Mouse (Mus musculus): ENCODE results near the gene Phgdh.

The Phgdh gene

DNA sequence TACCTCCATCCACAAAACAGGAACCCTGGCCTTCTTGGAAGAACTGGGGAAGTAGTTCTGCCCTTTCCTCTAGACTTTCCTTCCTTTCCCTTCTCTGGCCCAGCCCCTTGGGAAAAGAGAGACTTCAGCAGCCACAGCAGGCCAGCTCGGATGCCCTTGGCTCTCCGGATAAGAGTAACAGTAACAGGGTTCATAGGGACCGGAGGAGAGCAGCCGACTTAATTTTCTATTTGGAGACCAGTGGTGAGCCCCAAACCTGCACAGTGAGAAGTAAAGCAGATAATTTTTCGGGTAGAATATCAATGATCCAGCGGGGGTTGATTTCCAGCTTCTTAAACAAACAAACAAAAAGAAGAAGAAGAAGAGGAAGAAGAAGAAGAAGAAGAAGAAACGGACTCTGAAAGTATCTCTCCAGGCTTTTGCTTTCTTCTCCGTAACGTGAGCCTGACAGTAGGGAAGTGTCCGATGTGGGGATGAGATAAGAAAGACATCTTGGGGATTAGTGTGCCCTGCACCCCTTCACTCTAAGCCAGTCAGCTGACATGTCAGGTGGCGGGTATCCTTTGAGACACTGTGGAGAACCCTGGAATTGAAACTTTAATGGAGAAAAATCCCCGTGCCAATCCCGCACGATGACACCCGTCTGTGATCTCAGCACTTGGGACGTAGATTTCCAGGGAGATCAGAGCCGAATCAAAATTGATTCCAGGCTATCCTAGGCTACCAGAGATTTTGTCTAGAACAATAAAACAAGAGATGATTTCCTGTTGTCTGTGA lies 1.2 kb upstream of the Phgdh start:
- no peak for DNase-seq

DNA sequence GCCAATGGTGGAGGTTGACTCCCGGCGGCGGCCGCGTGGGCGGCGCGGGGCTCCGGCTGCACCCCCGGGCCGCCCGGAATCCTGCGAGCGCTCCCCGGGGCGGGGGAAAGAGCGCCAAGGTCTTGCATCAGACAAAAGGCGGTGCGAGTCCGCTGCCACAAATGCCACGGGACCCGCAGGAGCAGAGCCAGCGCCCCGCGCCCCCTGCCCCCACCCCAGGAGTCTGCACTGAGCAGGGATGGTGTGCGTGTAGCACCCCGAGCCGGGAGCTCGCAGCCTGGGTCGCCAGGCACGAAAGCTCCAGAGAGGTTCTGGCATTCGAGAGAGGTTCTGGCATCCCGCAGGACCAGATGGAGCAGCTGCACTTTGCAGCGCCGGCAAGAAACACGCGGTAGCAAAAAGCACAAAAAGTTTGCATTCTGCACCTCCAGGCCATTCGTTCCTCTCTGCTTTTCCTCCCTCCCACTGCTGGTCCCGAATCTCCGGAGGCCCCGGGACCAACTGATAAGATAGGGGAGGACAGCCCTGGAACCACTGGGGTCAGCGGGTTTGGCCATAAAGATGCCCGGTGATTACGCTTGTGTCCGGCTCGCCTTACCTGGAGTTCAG lies 589 bp downstream of the Phgdh start:
- peak; percentile 10 for DNase-seq

DNA sequence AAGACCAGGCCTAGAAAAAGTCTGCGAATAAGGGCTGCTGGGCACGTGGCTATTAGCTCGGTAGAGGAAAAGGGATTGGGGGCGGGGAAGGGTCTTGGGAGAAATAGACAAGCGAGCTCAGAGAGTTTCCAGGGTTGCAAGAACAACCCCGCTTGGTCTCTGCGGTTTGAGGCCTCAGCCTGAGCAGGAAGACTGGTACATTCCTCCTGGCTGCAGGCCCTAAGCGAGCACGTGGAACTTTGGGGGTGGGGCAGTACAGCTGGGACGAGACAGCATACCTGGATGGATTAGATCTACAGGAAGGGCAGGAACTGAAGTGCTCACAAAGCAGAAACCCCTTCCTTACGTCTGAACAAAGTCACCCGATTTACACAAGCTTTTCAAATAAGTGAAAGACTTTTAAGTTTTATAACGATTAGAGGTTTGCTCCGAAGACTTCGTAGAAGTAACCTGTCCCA lies 1.2 kb downstream of the Phgdh start:
- DNase-seq, result no peak

- no peak for DNase-seq
Measured at GRCm38 (mm10) chr3:98336661-98337654, 2.8 kb downstream of the Phgdh start.

DNA sequence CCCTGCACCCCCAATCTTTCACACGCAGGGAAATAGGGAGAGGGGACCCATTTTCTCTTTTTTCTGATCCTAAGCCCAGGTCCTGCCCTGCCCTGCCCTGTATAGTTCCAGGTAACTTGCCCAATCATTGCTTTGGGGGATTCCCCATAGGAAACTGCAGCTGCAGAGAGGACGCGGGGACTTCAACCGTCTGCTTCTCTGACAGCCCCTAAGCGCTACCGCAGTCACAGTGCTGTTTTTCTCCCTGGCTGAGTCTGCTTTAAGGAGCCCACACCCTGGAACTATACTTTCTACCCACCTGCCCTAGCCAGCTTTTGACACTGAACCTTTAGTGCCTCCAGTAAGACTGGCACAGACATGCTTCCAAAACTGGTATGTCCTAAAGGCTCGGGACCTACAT lies 3.9 kb downstream of the Phgdh start:
- no peak for DNase-seq

DNA sequence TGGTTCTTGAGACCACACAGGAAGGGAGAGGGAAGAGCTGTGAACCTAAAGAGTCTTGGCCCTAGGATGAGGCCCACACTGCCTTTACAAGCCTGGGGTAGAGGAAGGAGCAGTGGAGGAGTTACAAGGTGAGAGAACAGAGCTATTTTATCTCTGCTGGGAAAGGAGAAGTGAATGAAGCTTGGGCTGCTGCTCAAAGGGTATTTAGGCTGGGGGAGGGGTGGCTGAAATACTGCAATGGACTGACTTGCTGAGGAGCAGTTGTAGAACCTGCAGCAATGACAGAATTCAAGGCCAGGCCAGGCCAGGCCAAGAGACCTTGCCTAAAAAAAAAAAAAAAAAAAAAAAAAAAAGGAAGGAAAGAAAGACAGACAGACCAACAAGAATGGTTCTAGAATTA lies 4.5 kb downstream of the Phgdh start:
- no peak for DNase-seq

DNA sequence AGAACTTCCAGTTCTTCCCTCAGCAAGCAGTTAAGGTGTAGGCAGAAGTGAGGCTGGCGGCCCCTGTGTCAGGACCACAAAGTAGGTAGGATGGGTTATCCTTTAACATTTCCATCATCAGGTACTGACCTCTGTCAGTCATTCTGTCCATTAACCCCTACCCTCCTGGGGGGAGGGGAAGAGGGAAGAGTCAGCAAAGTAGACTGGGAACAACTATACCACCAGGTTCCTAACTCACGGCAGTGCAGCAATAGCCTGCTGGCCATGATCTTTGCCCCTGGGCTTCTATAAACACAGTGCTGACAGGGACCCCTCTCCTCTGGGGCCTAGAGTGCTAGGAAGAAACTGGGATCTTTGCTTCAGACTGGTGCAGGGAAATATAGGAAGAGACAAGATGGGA lies 5.8 kb downstream of the Phgdh start:
- DNase-seq, result no peak

- no peak for DNase-seq
Measured at GRCm38 (mm10) chr3:98324235-98324634, 15.6 kb downstream of the Phgdh start.

GRCm38 (mm10) chr3:98322209-98322608 lies 17.6 kb downstream of the Phgdh start:
- DNase-seq, result no peak

DNA sequence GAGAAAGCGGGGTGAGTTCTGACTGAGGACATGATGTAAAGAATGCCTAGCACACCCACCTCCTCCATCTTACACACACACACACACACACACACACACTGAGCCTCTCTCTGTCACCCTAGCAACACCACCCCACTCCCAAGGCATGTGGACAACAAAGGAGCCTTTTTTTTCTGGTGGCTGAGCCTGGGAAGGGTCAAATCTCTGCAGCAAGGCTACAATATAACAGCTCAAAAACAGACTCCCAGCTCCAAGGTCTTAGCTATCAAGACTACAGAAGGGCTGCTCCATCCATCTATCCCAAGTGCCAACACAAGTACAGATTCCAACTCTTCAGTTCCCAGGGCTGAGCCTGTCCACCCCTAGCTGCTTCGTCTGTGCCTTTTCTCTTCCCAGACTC lies 20.6 kb downstream of the Phgdh start:
- DNase-seq, result no peak

DNA sequence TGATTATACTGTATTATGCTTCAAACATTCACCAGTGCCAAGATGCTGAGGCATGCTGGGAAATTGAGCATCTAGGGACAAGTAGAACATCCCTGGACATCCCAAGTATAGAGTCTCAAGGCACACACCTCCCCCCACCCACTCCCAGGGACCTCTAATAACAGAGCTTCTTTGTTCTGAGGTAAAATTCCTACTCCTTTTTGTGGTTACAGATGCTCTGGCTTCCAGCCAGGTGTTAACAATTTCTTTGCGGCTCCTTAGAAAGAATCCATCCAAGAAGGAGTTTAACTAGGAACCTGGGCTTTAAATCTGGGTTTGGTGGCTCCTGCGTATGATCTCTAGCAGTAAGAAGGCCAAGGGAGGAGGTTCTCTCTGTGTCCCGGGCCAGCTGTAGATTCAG lies 22.6 kb downstream of the Phgdh start:
- no peak for DNase-seq

DNA sequence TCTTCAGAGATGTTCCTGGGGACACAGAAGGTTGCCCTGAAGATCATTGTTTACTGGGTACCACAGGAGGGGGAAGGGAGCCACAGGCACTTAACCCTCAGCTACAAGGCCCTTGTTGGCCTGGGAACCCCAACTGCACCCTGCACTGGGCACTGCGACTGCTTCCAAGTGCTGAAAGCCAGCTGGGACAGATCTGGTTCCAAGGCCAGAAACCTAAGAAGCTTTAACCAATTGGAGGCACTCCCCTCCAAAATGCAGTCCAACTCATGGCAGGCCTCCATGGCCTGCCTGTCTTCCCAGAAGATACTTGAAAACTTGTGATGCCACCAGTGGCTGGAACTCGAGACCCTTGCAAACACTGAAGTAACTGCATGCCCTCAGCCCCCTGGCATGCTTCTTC lies 24.6 kb downstream of the Phgdh start:
- no peak for DNase-seq

DNA sequence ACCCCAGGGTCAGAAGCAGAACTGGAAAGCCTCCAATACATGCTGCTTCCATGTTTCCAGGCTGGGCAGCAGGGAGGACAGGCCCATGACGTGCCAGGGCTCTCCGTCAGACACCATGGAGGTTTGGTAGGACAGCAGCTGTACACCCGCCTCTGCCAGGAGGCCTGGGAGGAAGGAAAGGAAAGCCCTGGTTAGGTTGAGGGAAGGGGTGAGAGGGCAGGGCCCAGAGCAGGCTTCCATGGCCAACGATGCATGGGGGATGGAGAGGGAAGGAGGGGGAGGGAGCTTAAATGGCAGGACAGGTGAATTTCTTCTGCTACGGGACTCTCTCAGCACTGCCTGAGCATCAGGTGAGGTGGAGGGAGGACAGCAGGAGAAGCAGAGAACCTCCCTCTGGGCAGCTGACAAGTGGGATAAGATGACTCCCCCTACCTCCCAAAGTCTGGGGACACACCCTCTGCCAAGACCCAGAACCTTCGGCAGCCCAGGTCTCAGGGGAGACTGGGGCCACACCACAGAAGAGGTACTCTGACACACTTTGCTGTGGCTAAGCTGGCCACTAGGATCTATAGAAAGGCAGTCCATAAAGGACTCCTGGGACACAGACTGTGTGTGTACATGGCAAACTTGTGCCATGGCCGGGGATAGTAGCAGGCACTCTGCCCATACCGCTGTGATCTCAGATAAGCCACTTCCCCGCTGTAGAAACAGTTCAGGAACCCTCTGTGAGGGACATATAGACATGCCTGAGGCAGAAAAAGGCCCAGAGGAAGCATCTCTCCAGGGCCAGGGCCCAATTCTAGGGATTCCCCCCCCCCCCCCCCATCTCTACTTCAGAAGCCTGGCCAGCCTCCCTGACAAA lies 26.3 kb downstream of the Phgdh start:
- DNase-seq, result no peak

DNA sequence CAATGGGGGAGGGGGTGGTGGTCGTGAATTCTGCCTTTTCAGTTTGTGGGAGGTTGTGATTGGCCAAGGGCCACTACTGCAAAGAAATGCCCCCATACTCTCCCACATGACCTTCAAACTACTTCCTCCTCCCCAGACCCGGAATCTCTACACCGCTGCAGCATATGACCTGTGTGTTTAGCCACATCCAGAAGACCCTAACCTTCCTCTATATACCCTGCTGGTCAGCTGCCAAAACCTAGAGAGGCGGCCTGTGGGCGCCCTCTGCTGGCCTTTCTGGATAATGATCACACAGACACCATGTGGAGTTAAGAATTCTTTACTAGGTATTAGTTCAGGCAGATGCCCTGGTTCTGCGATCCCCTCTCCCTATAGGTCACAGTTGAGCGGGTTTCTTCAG lies 26.9 kb downstream of the Phgdh start:
- DNase-seq, result peak; percentile 10

GRCm38 (mm10) chr3:98310456-98310855 lies 29.3 kb downstream of the Phgdh start:
- no peak for DNase-seq

GRCm38 (mm10) chr3:98308606-98309005 lies 31.2 kb downstream of the Phgdh start:
- DNase-seq, result no peak

DNA sequence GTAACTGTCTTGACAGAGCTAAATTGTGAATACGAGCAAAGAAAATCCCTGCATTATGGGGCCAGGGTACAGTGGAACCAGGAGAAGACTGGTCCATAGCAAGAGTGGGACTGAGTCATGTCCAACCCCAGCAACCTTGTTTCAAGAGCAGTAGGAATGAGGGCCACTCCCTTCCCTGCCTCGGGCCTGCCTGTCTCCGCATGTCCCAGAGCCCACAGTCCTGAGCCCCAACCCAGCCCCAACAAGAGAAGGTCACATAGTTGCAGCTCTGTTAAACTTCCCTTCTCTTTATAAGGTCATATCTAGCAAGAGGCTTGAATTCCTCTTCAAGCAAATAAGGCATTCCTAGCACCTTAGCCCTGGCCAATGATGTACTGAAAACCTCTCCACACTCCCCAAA lies 38.0 kb downstream of the Phgdh start:
- DNase-seq, result no peak

DNA sequence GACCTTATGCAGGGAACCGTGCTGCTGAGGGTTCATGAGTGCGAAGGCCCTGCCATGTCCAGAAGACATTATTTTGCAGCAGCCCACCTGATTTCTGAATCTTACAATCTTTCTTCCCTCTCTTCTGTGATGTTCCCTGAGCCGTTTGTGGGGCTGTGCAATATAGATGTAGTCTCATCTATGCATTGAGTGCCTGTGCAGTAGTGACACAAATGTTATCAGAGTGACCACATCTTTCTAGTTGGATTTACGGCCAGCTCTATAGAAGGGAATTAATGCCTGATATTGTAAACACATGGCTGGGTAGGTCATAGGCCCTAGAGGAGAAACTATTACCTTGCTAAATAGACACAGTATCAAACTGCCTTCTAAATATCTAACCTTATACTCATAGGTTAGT lies 39.5 kb downstream of the Phgdh start:
- no peak for DNase-seq

- DNase-seq, result no peak
Measured at GRCm38 (mm10) chr3:98299391-98300100, 40.2 kb downstream of the Phgdh start.

GRCm38 (mm10) chr3:98295965-98296364 lies 43.8 kb downstream of the Phgdh start:
- no peak for DNase-seq

- DNase-seq, result no peak
Measured at GRCm38 (mm10) chr3:98291044-98291443, 48.7 kb downstream of the Phgdh start.

DNA sequence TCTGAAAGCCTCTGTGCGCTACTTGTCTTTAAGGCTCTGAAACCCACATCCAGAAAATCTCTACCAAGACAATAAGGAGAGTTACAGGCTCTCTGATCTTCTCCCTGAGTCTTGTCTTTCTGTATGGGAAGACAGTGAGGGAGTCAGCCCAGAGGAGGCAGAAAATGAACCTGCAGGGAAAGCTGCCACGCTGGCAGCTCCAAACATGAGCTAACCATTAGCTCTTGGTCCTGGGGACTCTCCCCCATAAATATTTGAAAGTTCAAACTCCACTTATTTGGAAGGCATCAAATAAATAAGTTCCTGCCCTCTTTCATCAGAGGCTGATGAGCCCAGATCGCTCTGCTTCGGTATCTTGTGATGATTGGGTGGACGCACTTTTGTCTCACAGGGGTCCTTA lies 56.6 kb downstream of the Phgdh start:
- DNase-seq, result no peak
